ENCODE assay signal across 16 mouse cellular contexts in the genomic region with DNA sequence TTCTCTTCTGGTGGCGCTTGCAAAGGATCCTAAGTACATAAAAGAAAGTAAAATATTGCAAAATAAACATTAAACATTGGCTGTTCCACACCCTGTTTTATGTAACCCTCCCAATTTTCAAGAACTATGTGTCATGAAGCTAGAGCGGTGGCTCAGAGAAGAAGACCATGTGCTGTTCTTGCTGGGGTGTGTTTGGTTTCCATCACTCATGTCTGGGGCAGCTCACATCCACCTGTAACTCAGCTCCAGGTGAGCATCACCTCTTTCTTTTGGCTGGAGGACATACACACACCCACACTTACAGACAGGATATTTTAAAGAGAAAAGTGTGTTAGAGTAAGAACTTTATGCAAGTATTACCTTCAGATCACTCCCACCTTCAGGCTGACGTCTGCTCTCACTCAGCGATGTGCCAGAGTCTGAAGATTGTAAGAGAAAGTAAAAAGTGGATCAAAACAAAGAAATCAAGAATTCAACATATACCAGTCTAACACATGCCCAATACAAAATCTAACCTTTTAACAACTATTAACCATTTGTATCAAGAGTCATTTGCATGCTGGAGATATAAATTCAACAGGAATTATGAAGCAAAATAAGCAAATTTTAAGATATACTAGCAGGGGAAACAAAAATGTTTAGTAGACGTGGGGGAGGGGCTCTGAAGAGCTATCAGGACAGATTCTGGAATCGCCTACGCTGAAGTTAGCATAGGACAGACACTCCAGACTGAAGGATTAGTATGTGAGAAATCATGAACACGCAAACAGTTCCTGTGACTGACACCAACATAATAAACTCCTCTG.
"Had no signal": no experiment of that assay in that cellular context is flagged by ENCODE, and none has a peak within 500 bp of the region (broad histone marks: within the 10 kb centered on the region; RNA-seq: fewer than 3 reads in every experiment).

No protein-coding gene starts in this region.

- H3K4me1 ChIP-seq: neural tube, embryonic 13.5 days; neural tube, embryonic 15.5 days; stomach, embryonic 15.5 days had no signal

- H3K27me3 ChIP-seq: neural tube, embryonic 13.5 days; neural tube, embryonic 15.5 days; stomach, embryonic 15.5 days had no signal

- H3K9ac ChIP-seq: neural tube, embryonic 13.5 days; neural tube, embryonic 15.5 days; stomach, embryonic 15.5 days had no signal

- DNase-seq: retina, postnatal 1 day; right cerebral cortex, adult 18-20 months; right cerebral cortex, postnatal 14 days; right cerebral cortex, postnatal 25 days; right cerebral cortex, postnatal 4 days; spleen, adult 18-20 months; thymus, adult 18-20 months; thymus, adult 2 months; thymus, postnatal 14 days; thymus, postnatal 25 days; thymus, postnatal 36 days; thymus, postnatal 4 days had no signal

- H3K4me3 ChIP-seq: neural tube, embryonic 13.5 days; neural tube, embryonic 15.5 days; stomach, embryonic 15.5 days had no signal

- H3K27ac ChIP-seq: neural tube, embryonic 13.5 days; neural tube, embryonic 15.5 days; stomach, embryonic 15.5 days; stomach, postnatal 0 days had no signal

- H3K9me3 ChIP-seq: neural tube, embryonic 13.5 days; neural tube, embryonic 15.5 days; stomach, embryonic 15.5 days had no signal

- H3K4me2 ChIP-seq: neural tube, embryonic 13.5 days; neural tube, embryonic 15.5 days; stomach, embryonic 15.5 days had no signal
